Mouse (Mus musculus) cerebellum, adult 2 months (tissue): ENCODE results near the gene Rab17.

Experiments
- CTCF ChIP-seq: fragments of 200-500 bp; IDR thresholded peaks from 2 replicates; pipeline ENCODE4 v1.5.1; 2011; ENCODE audit warnings: low read depth, mild to moderate bottlenecking, control low read depth, low read length, moderate library complexity, borderline replicate concordance; ENCODE audit not compliant: insufficient read depth
- POLR2A ChIP-seq: fragments of 200-500 bp; IDR thresholded peaks from 2 replicates; pipeline ENCODE4 v1.6.1; 2011; ENCODE audit warnings: low read length, control low read depth, borderline replicate concordance; ENCODE audit not compliant: insufficient read depth

DNA sequence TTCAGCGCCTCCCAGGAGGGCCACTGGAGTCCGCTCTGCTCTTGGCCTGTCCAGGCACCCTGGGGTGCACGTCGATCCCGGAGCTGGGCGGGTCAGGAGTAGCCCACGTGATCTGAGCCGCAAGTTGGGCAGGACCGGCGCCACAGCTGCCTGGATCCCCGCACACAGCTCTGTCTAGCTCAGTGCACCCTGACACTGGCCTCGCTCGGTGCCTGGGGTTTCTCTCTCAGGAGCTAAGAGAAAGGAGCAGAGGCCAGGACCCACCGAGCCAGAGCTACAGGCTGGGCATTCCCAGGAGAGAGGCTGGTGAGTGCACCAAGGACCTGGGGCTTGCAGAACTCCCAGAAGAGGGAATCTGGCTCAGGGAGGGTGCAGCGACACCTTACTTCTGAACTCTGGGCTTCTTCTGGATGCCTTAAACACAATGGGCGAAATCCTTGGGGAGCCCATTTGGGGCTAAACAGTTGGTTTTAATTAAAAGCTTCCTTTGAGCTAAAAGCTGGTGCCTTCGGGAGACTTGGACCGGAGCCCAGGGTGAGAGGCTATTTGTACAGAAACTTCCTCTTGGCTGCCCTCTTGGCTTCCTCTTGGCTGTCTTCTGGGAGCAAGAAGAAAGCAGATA is 54.4 kb downstream of the Rab17 start, which contains the start of gene Mlph:
- TF ChIP-seq CTCF (no peak), POLR2A (no peak)
